Mouse (Mus musculus) brain, embryonic 14.5 days (tissue): ENCODE data around the gene Kras. TPM values are rescaled to one million over a fixed set of nuclear protein-coding genes. Genes with fewer than 3 reads are reported as not detected.

Experiments
- DNase-seq: peaks from one replicate; pipeline ENCODE4 v3.0.0-alpha.2; 2011; ENCODE audit warnings: low read depth
- CTCF ChIP-seq: fragments of 200-500 bp; IDR thresholded peaks from 2 replicates; pipeline ENCODE4 v1.5.1; 2012; ENCODE audit warnings: inconsistent platforms, mild to moderate bottlenecking, moderate library complexity, borderline replicate concordance; ENCODE audit not compliant: insufficient read depth, insufficient read length; ENCODE audit errors: extremely low read depth
- POLR2A ChIP-seq: fragments of 200-500 bp; IDR thresholded peaks from 2 replicates; pipeline ENCODE4 v1.6.1; 2012; ENCODE audit warnings: mild to moderate bottlenecking, inconsistent platforms, borderline replicate concordance; ENCODE audit not compliant: poor library complexity, insufficient read depth, insufficient read length, severe bottlenecking; ENCODE audit errors: extremely low read depth
- polyA plus RNA-seq: library from polyadenylated mRNA; depleted of rRNA; stranded (reverse); fragments of >200 nt; gene quantifications from 2 replicates; pipeline ENCODE4 v1.2.3, GENCODE M21; 2012

Gene Kras
- polyA plus RNA-seq, 1 experiment: 57.5 TPM

GRCm38 (mm10) chr6:145204440-145204839, 45.6 kb downstream of the Kras start:
- TF ChIP-seq POLR2A (no peak), CTCF (no peak)
- DNase-seq: no peak

GRCm38 (mm10) chr6:145202432-145203125, 47.5 kb downstream of the Kras start:
- TF ChIP-seq POLR2A: no peak
- TF ChIP-seq CTCF: no peak
- DNase-seq: no peak

DNA sequence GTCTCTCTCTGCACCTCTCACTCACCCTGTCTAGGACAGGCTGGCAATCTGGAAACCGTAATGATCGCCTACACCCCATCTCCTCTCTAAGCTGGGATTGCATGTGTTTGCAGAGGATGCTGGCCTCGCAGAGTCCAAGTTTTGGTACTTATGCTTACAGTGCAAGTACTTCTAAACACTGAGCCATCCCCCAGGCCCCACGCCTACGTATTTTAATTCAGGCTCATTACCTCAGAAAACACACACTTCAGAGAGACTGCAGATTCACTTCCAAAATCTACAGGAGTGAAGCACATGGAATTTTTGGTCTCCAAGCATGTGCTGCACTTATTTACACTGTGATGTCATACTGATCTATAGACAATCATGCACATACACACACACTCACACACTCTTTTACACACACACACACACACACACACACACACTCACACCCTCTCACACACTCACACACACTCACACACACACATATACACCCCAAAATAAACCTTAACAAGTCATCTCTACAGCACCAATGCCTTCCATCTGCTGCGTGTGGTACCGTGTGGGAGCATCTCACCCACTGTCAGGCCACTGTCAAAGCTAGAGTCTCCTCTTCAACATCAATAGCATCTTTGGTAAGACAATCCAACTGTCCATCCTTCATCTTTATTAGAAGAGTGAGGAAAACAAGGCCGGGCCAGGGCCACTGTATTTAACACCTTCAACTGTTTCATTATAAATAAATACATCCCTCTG, 51.9 kb downstream of the Kras start:
- DNase-seq: no peak
- TF ChIP-seq CTCF (no peak), POLR2A (no peak)

- TF ChIP-seq CTCF (no peak), POLR2A (no peak)
- no peak for DNase-seq
Observed at GRCm38 (mm10) chr6:145193446-145193845, 56.6 kb downstream of the Kras start.

DNA sequence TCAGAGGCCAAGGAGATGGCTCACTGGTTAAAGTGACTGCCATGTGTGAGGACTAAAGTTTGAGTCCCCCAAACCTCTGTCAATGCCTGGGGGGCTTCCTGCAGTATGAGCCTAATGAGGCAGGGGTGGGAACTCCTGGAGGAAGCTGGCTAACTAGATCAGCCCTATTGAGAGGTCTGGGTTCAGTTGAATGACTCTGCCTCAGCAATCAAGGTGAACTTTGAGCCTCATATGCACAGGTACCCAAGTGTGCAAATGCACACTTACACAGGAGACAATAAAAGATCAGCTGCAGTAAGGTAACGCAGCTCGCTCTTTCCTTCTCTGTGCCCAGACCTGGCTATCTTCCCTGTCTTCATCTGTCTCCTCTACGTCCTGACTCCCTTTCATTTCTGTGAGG, 57.0 kb downstream of the Kras start:
- no peak for DNase-seq
- no peak for TF ChIP-seq POLR2A

DNA sequence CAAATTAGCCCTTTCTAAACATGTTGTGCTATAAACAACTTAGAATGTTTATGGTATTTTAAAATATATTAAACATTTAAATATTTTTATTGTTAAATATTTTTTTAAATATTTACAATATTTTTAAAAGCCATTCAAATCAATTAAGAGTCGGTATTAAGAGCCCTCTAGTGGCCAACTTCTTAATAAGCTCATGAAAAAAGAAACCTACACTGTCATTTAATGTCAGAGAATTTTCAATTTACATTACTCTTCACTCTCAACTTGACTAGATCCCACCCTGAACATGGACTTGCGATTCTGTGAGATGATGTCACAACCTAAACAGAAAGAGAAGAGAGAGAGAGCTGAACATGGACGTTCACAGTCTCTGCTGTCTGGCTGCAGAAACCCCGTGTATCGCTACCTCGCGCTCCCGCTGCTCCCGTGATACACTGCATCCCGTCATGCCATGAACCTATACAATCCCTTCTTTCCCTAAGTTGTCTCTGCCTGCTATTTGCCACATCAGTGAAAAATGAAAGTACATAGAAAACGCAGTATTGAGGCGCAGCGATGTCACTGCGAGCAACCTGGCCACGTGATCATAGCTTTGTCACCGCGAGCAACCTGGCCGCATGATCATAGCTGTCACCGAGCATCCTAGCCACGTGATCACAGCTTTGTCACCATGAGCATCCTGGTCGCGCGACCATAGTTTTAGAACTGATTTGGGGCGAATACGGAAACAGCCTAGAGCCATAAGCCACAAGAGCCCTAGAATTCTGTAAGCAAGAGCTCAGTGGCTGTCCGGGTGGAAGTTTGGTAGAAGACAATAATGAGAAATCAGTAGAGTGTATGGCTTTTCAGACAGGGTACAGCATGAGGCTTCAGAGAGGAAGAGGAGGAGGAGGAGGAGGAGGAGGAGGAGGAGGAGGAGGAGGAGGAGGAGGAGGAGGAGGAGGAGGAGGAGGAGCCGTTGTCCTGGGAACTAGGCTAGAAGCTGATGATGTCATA, 62.6 kb downstream of the Kras start:
- TF ChIP-seq POLR2A: no peak
- TF ChIP-seq CTCF: no peak
- DNase-seq: peak; percentile 79

DNA sequence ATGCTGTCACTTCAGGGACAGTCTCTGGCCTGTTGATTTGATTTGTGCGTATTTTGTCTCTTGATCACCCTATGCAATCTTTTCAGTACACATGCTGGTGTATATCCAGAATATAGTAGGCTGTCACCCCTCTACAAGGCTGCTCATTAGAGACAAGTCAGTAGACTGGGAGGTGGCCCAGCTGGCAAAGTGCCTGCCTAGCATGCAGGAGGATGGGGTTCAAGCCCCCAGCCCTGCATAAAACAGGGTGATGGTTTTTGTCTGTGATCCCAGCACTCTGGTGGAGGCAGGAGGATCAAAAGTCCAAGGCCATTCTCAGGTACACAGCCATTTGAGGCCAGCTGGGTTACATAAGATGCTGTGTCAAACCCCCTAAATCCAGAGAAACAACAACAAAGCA, 63.9 kb downstream of the Kras start:
- no peak for TF ChIP-seq CTCF
- no peak for TF ChIP-seq POLR2A
- DNase-seq: peak; percentile 13

DNA sequence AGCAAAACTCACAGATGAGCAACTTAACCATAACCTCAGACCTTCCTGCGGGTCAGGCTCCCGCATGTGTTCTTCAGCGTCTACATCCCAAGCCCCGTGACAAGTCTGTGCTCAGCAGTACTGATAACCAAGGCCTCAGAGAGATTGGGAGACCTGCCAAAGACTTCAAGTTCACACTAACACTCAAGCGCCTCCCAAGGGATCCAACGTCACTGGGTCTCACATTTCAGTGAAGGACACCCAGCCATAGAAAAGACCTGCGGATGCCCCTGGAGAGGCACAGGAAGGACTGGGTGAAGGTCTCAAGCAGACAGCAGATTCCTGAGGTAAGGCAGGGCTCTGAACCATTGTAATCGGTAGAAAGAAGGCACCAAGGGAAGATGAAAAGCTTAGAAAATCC, 68.0 kb downstream of the Kras start:
- DNase-seq: peak; percentile 12

DNA sequence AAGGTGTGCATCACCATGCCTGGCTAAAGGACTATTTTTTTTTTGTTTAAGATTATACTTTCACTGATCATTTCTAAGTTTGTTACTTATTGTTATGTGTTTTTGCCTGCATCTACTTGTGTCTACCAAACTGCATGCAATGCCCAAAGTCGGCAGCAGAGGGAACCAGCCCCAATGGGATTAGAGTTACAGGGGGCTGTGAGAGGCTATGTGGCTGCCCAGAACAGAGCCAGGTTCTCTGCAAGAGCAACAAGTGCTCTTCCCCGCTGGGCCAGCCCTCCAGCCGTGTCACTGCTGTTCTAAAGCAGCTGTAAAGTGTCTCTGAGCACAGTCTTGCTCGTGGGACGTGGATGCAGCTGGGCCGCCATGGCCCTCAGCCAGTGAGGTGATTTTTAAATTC, 70.4 kb downstream of the Kras start:
- DNase-seq: peak; percentile 60
- TF ChIP-seq POLR2A (no peak), CTCF (peak; percentile 69)

More for the DNA sequence above, 68.0 kb downstream of the Kras start:
- TF ChIP-seq CTCF (no peak), POLR2A (no peak)

- no peak for DNase-seq
- TF ChIP-seq POLR2A (no peak), CTCF (no peak)
Observed at GRCm38 (mm10) chr6:145176474-145176873, 73.6 kb downstream of the Kras start.

DNA sequence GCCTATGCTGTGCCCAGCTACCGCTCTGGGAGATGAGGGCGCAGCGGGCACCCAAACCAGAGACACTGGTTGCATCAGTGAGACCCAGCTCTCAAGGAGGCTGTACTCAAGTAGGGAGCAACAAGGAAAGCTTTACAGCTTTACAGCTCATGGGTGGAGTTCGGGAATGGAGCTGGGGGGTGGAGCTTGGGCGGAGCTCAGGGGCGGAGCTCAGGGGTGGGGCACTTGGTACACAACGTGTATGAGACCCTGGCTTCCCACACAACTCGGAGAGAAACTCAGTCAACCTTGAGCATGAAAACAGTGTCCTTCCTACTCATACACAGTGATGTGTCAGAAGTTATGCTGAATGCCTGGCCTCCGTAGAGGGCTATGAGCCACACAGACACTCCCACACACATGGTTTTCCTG, 74.5 kb downstream of the Kras start:
- DNase-seq: peak; percentile 17
- TF ChIP-seq POLR2A: no peak
- TF ChIP-seq CTCF: no peak
